Mouse (Mus musculus): Measurements from ENCODE around the gene Edrf1.

DNA sequence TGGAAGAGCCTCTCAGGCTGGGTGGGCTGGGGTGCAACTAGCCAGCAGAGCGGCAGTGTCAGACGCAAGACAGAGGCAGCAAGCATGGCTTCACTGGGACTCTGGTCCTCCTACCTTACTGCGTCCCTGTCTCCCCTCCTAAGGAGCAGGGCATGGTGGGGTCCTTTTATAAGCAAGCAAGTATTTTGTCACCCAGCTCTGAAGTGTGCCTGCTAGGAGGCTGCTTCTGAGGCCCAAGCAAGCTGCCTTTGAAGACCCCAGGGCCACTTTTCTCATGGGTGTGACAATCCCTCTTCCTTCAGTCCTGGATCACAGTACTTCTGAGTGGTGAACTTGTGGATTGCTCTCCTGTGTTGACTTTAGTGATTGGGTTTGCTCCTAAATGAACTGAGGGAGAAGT lies 42.6 kb downstream of the Edrf1 start, which contains the start of gene Mmp21:
- no peak for TF ChIP-seq CTCF (IDR thresholded peaks at IDR 0.05; ENCODE audit: extremely low read depth, insufficient read length, insufficient replicate concordance, low read depth, low read length)
- TF ChIP-seq POLR2A (IDR thresholded peaks at IDR 0.05; ENCODE audit: low read depth, low read length): no peak

Data from small intestine, adult 2 months (tissue).